Mouse (Mus musculus): ENCODE measurements at regions not wholly inside any gene's neighbourhood (a gene's known extent, or its start where the extent isn't known, plus 50 kb on each side); places are given as distances from the start of the nearest gene placed in this dataset.

DNA sequence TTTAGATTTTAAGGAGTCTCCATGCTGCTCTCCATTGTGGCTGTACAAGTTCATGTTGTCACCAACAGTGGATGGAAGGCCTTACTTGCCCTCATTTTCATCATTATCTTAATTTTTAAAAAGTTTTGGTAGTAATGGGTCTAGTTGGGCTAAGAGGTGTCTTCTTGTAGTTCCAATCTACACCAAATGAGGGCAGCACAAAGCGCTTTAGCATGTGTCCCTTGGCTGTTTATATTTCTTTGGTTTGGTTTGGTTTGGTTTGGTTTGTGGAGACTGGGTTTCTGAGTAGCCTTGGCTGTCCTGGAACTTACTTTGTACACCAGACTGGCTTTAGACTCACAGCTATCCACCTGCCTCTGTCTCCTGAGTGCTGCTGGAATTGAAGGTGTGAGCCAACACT lies 125.4 kb upstream of the Slc22a23 start:
- no peak for TF ChIP-seq POLR2A (IDR thresholded peaks at IDR 0.05; ENCODE audit: control insufficient read depth, extremely low read depth, insufficient read depth, low read length, poor library complexity)
- no peak for TF ChIP-seq CTCF (IDR thresholded peaks at IDR 0.05; ENCODE audit: borderline replicate concordance, control insufficient read depth, extremely low read depth, insufficient read depth, low read length, poor library complexity)

Measured in thymus, adult 2 months (tissue).